Mouse (Mus musculus): ENCODE results near the gene Chrd. TPM values are rescaled to one million over a fixed set of nuclear protein-coding genes. Genes with fewer than 3 reads are reported as not detected.

Chrd gene
- polyA plus RNA-seq, 1 experiment: 0.63 TPM

DNA sequence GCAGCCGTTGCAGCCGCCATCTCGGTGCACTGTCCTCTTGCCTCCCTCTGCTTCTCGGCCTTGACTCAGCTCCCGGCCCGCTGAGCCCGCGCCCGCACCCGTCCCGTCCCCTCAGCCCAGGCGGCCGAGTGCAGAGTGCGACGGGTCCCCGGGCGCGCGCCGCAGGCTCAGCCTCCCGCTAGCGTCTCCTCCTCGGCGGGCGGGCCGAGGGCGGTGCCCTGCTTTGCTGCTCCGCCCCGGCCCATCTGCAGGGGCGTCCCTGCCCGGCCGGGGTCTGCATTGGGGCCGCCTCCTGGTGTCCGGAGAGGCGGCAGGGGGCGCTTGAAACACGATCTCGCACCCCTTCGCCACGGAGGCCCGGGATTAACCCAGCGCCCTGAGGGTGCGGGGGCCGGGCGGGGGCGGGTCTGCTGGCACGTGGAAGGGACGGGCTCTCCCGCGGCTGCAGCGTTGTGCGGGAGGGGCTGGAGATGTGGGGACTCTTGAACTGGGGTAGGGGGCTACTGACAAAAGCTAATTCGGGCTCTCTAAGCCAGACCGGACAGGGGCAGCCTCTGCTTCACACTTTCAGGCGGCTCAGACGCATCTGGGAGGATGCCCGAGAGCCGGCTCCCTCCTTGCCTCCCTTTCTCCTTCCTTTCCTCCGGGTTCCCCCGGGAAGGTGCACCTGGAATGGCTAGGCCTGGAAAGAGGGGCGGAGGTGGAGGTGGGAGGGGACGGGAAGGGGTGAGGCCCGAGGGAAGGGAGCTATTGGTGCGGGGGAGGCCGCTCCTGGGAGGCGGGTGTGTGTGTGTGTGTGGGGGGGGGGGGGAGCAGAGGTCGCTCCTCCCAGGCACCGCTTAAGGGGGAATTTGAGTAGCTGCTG lies 16.7 kb upstream of the Chrd start:
- Histone ChIP-seq H3K27me3 (ENCODE audit: control insufficient read depth, insufficient read depth, insufficient read length) (no peaks in the 10 kb centered on the region), H3ac (ENCODE audit: control insufficient read depth, insufficient read length, low read depth) (peak overlapping the region; percentile 66), H3K36me3 (ENCODE audit: control insufficient read depth, insufficient read depth) (peaks cover 16% of the 10 kb centered on the region), H3K79me3 (ENCODE audit: low read depth) (peaks cover 14% of the 10 kb centered on the region), H3K4me3 (ENCODE audit: insufficient read depth, poor library complexity, severe bottlenecking) (peak overlapping the region; percentile 55), H3K79me2 (ENCODE audit: control insufficient read depth, insufficient read depth) (peaks cover 21% of the 10 kb centered on the region)
- TF ChIP-seq MAX (IDR thresholded peaks at IDR 0.05) (no peak), FOSL1 (IDR thresholded peaks at IDR 0.05; ENCODE audit: insufficient read depth, low read length, poor library complexity, severe bottlenecking) (no peak), CTCF (IDR thresholded peaks at IDR 0.05; ENCODE audit: control insufficient read depth, insufficient read depth, insufficient read length) (no peak), CEBPB (IDR thresholded peaks at IDR 0.05; ENCODE audit: low read depth) (no peak), MYOD1 (IDR thresholded peaks at IDR 0.05; ENCODE audit: control insufficient read depth, insufficient read length, low read depth) (no peak), USF1 (IDR thresholded peaks at IDR 0.05; ENCODE audit: low read depth) (no peak), MYOG (IDR thresholded peaks at IDR 0.05; ENCODE audit: control insufficient read depth, extremely low read depth, insufficient read length) (no peak)

DNA sequence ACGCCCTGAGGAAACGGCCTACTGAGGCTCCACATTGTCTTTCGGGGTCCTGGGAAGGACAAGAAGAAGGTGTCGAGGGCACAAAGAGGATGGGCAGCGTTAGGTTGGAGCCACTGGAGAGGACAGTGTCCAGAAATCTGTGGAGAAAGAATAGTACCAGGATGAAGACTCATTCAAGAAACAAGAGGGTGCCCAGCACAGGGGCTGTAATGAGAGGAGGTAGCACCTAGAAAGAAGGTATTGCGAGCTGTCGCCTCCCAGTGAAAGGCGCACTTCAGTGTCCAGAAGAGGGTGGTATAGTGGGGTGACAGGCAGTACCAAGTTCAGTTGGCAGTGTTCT lies 16.1 kb upstream of the Chrd start:
- H3K4me3 ChIP-seq (ENCODE audit: insufficient read depth, poor library complexity, severe bottlenecking): peak overlapping the region; percentile 55
- H3ac ChIP-seq (ENCODE audit: control insufficient read depth, insufficient read length, low read depth): peak overlapping the region; percentile 83
- H3K36me3 ChIP-seq (ENCODE audit: control insufficient read depth, insufficient read depth): peaks cover 20% of the 10 kb centered on the region
- no peak for TF ChIP-seq CTCF (IDR thresholded peaks at IDR 0.05; ENCODE audit: control insufficient read depth, insufficient read depth, insufficient read length)
- TF ChIP-seq MAX (IDR thresholded peaks at IDR 0.05): no peak
- no peak for TF ChIP-seq USF1 (IDR thresholded peaks at IDR 0.05; ENCODE audit: low read depth)
- TF ChIP-seq FOSL1 (IDR thresholded peaks at IDR 0.05; ENCODE audit: insufficient read depth, low read length, poor library complexity, severe bottlenecking): no peak
- H3K79me3 ChIP-seq (ENCODE audit: low read depth): peaks cover 14% of the 10 kb centered on the region
- H3K27me3 ChIP-seq (ENCODE audit: control insufficient read depth, insufficient read depth, insufficient read length): no peaks in the 10 kb centered on the region
- H3K79me2 ChIP-seq (ENCODE audit: control insufficient read depth, insufficient read depth): peaks cover 21% of the 10 kb centered on the region

DNA sequence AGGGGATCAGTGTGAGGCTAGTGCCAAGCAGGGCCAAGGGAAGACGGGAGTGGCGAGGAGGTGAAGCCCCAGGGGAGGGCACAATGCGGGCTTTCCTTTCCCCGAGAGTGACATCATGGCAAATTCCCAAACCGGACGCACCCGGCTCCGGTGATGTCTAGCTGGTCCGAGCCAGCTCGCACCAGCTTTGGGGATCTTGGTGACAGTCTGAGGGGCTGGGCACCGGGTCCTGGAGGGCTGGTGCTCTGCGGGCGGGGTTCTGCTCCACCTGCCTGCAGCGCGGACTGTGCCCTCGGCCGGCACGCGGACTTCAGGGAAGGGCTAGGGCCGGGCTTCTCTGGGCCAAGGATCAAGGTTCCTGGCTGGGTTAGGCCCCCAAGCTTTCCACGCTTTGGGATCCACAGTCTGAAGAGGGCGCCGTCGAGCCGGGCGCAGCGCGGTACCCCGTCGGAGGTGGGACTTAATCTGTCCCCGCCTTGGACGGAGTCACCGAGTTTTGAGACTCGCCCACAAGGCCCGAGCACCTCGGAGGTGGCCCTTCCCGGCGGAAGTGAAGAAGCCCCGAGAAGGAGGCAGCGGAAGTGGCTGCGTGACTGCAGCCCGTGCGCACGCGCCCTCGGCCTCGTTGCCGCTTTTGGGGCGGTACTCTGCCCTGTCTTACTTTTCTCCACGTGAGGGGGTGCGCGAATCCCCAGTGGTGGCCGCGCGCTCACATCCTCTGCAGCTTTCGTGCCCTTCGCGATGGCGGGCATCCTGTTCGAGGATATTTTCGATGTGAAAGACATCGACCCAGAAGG lies 15.5 kb upstream of the Chrd start, which contains the start of the genes Polr2h and Clcn2:
Polr2h (plus strand) TSS at position 485 of the 797 bp plus-strand sequence.
Clcn2 (minus strand) TSS at position 566 of the 797 bp plus-strand sequence.
- no peaks in the 10 kb centered on the region for H3K27me3 ChIP-seq (ENCODE audit: control insufficient read depth, insufficient read depth, insufficient read length)

DNA sequence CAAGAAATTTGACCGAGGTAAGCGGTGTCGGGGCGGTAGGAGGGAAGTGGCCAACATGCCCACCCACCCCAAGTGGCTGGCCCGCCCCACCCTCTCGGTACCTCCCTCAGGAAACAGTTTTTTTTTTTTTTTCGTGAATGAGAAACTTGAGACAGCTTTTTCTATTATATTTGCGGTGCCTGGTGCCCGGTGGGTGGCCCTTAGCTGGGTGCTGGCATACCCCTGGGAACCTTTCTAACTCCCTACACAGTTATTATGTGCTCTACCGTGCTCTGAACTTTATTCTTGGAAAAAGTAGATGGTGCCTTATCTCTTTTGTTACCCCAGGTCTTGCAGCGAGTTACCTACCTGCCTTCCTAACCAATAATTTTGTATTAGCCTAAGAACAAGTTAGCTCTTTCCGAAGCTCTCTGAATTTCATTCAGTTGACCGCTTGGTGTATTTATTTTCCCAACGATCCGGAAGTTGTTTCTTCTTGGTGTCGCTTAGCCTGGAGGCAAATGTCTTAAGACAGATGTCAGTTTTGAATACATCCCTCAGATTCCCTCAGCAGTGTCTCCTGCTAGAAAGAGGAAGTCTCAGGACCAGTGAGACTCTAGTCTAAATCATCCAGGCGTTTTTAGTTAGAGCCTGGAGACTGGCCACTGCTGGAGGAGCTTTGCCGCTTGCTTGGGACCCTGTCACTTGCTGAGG lies 14.8 kb upstream of the Chrd start:
- Histone ChIP-seq H3K27me3 (ENCODE audit: control insufficient read depth, insufficient read depth, insufficient read length) (no peaks in the 10 kb centered on the region), H3K79me3 (ENCODE audit: low read depth) (peaks cover 14% of the 10 kb centered on the region), H3K36me3 (ENCODE audit: control insufficient read depth, insufficient read depth) (peaks cover 23% of the 10 kb centered on the region), H3ac (ENCODE audit: control insufficient read depth, insufficient read length, low read depth) (peak overlapping the region; percentile 67), H3K4me3 (ENCODE audit: insufficient read depth, poor library complexity, severe bottlenecking) (peak overlapping the region; percentile 55), H3K79me2 (ENCODE audit: control insufficient read depth, insufficient read depth) (peaks cover 21% of the 10 kb centered on the region)
- TF ChIP-seq CEBPB (IDR thresholded peaks at IDR 0.05; ENCODE audit: low read depth): no peak
- no peak for TF ChIP-seq MAX (IDR thresholded peaks at IDR 0.05)
- TF ChIP-seq MYOD1 (IDR thresholded peaks at IDR 0.05; ENCODE audit: control insufficient read depth, insufficient read length, low read depth): no peak
- no peak for TF ChIP-seq MYOG (IDR thresholded peaks at IDR 0.05; ENCODE audit: control insufficient read depth, extremely low read depth, insufficient read length)
- TF ChIP-seq CTCF (IDR thresholded peaks at IDR 0.05; ENCODE audit: control insufficient read depth, insufficient read depth, insufficient read length): no peak
- TF ChIP-seq USF1 (IDR thresholded peaks at IDR 0.05; ENCODE audit: low read depth): no peak
- no peak for TF ChIP-seq FOSL1 (IDR thresholded peaks at IDR 0.05; ENCODE audit: insufficient read depth, low read length, poor library complexity, severe bottlenecking)

More for the DNA sequence above, 15.5 kb upstream of the Chrd start, which contains the start of the genes Polr2h and Clcn2:
- peaks cover 23% of the 10 kb centered on the region for H3K36me3 ChIP-seq (ENCODE audit: control insufficient read depth, insufficient read depth)
- H3K79me3 ChIP-seq (ENCODE audit: low read depth): peaks cover 14% of the 10 kb centered on the region
- H3ac ChIP-seq (ENCODE audit: control insufficient read depth, insufficient read length, low read depth): peak within 1 kb of the TSS; percentile 83
- peak within 1 kb of the TSS; percentile 55 for H3K4me3 ChIP-seq (ENCODE audit: insufficient read depth, poor library complexity, severe bottlenecking)
- peaks cover 21% of the 10 kb centered on the region for H3K79me2 ChIP-seq (ENCODE audit: control insufficient read depth, insufficient read depth)
- TF ChIP-seq CTCF (IDR thresholded peaks at IDR 0.05; ENCODE audit: control insufficient read depth, insufficient read depth, insufficient read length) (peak; percentile 82), FOSL1 (IDR thresholded peaks at IDR 0.05; ENCODE audit: insufficient read depth, low read length, poor library complexity, severe bottlenecking) (no peak), MAX (IDR thresholded peaks at IDR 0.05) (peak; percentile 88), USF1 (IDR thresholded peaks at IDR 0.05; ENCODE audit: low read depth) (peak; percentile 43)

DNA sequence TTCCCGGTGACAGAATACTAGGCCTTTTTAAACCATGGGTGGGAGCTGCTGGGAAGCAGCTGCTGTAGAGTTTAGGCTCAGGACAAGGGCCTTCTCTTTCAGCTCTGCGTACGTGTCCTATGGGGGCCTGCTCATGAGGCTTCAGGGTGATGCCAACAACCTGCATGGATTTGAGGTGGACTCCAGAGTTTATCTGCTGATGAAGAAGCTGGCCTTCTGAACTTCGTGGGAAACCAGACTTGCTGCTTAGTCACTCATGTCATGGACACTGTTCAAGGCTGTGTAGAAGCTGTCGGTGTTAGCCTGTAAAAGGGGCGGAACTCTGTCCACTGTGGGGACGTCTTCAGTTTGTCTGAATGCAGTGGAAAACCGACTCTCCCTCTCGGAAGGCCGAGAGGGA lies 11.1 kb upstream of the Chrd start:
- Histone ChIP-seq H3K36me3 (ENCODE audit: control insufficient read depth, insufficient read depth) (peaks cover 23% of the 10 kb centered on the region), H3K79me3 (ENCODE audit: low read depth) (peaks cover 14% of the 10 kb centered on the region), H3ac (ENCODE audit: control insufficient read depth, insufficient read length, low read depth) (no peak overlapping the region), H3K4me3 (ENCODE audit: insufficient read depth, poor library complexity, severe bottlenecking) (no peak overlapping the region), H3K27me3 (ENCODE audit: control insufficient read depth, insufficient read depth, insufficient read length) (no peaks in the 10 kb centered on the region), H3K79me2 (ENCODE audit: control insufficient read depth, insufficient read depth) (peaks cover 21% of the 10 kb centered on the region)
- TF ChIP-seq FOSL1 (IDR thresholded peaks at IDR 0.05; ENCODE audit: insufficient read depth, low read length, poor library complexity, severe bottlenecking): no peak
